Mouse (Mus musculus): ENCODE measurements around the gene Cracr2a.

GRCm38 (mm10) chr6:127541617-127542374, 19.3 kb upstream of the Cracr2a start:
- TF ChIP-seq CTCF (IDR thresholded peaks at IDR 0.05; ENCODE audit: low read depth, low read length): peak; percentile 22; the same call in 1 of the 2 replicates
- no peak for TF ChIP-seq POLR2A (IDR thresholded peaks at IDR 0.05; ENCODE audit: extremely low read depth, insufficient read depth, low read length)
